Mouse (Mus musculus) kidney, postnatal 0 days (tissue): ENCODE results near the gene Cnnm2. TPM values are rescaled to one million over a fixed set of nuclear protein-coding genes. Genes with fewer than 3 reads are reported as not detected.

ENCODE experiments used
- ATAC-seq: fragments of 200-750 bp; cut with Nextera tagmentation; replicated peaks from 2 replicates; pipeline ENCODE4 v1.8.0; 2017; ENCODE audit warnings: low read depth, moderate number of reproducible peaks, moderate TSS enrichment, moderate library complexity; ENCODE audit not compliant: low FRiP score
- DNase-seq: peaks from one replicate; pipeline ENCODE4 v3.0.0-alpha.2; 2016; ENCODE audit warnings: low spot score
- H3K27ac ChIP-seq: fragments of 300-500 bp; sonication (generic); 2 replicates; pipeline ENCODE4 v1.5.1; 2014; ENCODE audit warnings: mild to moderate bottlenecking
- H3K27me3 ChIP-seq: fragments of 300-500 bp; sonication (generic); 2 replicates; pipeline ENCODE4 v1.6.1; 2014; ENCODE audit warnings: low read length, mixed read lengths; ENCODE audit not compliant: insufficient read depth
- H3K36me3 ChIP-seq: fragments of 300-500 bp; sonication (generic); 2 replicates; pipeline ENCODE4 v1.6.1; 2014; ENCODE audit warnings: low read length, mixed read lengths; ENCODE audit not compliant: insufficient read depth
- H3K4me1 ChIP-seq: fragments of 300-500 bp; sonication (generic); replicated peaks from 2 replicates; pipeline ENCODE4 v1.6.1; 2014; ENCODE audit warnings: antibody characterized with exemption, low read length, mixed read lengths; ENCODE audit not compliant: insufficient read depth
- H3K4me2 ChIP-seq: fragments of 300-500 bp; sonication (generic); 2 replicates; pipeline ENCODE4 v1.6.1; 2014; ENCODE audit warnings: mild to moderate bottlenecking, low read length, moderate library complexity, mixed read lengths
- H3K4me3 ChIP-seq: fragments of 300-500 bp; sonication (generic); replicated peaks from 2 replicates; pipeline ENCODE4 v1.5.1; 2014; ENCODE audit warnings: low read depth, low read length
- H3K9ac ChIP-seq: fragments of 300-500 bp; sonication (generic); 2 replicates; pipeline ENCODE4 v1.6.1; 2014; ENCODE audit warnings: low read depth, low read length
- H3K9me3 ChIP-seq: fragments of 300-500 bp; sonication (generic); replicated peaks from 2 replicates; pipeline ENCODE4 v1.6.1; 2016; ENCODE audit warnings: low read length, inconsistent platforms, mixed read lengths
- CTCF ChIP-seq: IDR thresholded peaks from 2 replicates; pipeline ENCODE4 v1.5.1; 2016; ENCODE audit warnings: antibody characterized with exemption, low read depth, mild to moderate bottlenecking, moderate library complexity
- WGBS: fragments of 180-500 bp; shearing (Covaris S2); extraction: QIAGEN DNeasy Blood & Tissue Kit; methylation state at CpG from one replicate; pipeline ENCODE4 v1.1.7; 2014; 5-methylcytosine and 5-hydroxymethylcytosine counted together
- polyA plus RNA-seq: library from polyadenylated mRNA; unstranded; fragments of >200 nt; fragmentation: Nextera tagmentation; extraction: Ambion mirVana; gene quantifications from 2 replicates; pipeline ENCODE4 v1.2.1, GENCODE M21; 2015

Cnnm2 gene
- polyA plus RNA-seq, 1 experiment from 2014 or later = 11.0 TPM

GRCm38 (mm10) chr19:46799903-46800583 lies 38.6 kb downstream of the Cnnm2 start:
- Histone ChIP-seq H3K4me3 (no peak overlapping the region), H3K36me3 (no peaks in the 10 kb centered on the region), H3K9ac (no peak overlapping the region), H3K9me3 (no peaks in the 10 kb centered on the region), H3K27me3 (no peaks in the 10 kb centered on the region), H3K4me1 (no peaks in the 10 kb centered on the region), H3K4me2 (no peak overlapping the region), H3K27ac (no peak overlapping the region)
- ATAC-seq (no peak), DNase-seq (no peak)
- WGBS = 90% methylated on average over 4 of the region's 4 CpGs
- TF ChIP-seq CTCF = no peak

- no peak for TF ChIP-seq CTCF
- DNase-seq (no peak), ATAC-seq (no peak)
- Histone ChIP-seq H3K4me3 (no peak overlapping the region), H3K4me1 (no peaks in the 10 kb centered on the region), H3K4me2 (no peak overlapping the region), H3K9ac (no peak overlapping the region), H3K9me3 (no peaks in the 10 kb centered on the region), H3K36me3 (no peaks in the 10 kb centered on the region), H3K27me3 (no peaks in the 10 kb centered on the region), H3K27ac (no peak overlapping the region)
- 86% methylated on average over 7 of the region's 7 CpGs for WGBS
Observed at GRCm38 (mm10) chr19:46801492-46801891, 40.1 kb downstream of the Cnnm2 start.

GRCm38 (mm10) chr19:46802306-46802705 lies 40.9 kb downstream of the Cnnm2 start:
- Histone ChIP-seq H3K4me2 (no peak overlapping the region), H3K9ac (no peak overlapping the region), H3K36me3 (no peaks in the 10 kb centered on the region), H3K4me3 (no peak overlapping the region), H3K9me3 (no peaks in the 10 kb centered on the region), H3K27me3 (no peaks in the 10 kb centered on the region), H3K27ac (no peak overlapping the region), H3K4me1 (no peaks in the 10 kb centered on the region)
- WGBS = 83% methylated on average over 9 of the region's 9 CpGs
- DNase-seq (no peak), ATAC-seq (no peak)
- no peak for TF ChIP-seq CTCF

DNA sequence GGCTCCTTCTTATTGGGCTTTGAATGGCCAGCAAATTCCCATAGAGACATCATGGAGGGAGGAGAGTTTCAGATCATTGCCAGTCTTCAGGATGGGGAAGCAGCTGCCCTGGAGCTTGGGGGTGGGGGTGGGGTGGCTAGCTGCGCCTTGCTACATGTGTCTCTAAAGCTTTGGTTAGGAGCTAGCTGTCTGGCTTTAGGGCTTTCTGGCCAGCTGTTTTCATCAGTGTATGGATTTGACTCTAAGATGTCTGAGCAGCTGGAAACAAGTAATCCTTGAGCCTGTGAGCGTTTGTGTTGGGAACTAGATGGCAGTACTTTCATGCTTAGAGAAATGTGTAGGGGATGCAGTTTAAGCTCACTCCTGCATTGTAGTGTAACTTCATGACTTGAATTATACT lies 42.3 kb downstream of the Cnnm2 start:
- no peaks in the 10 kb centered on the region for H3K9me3 ChIP-seq
- ATAC-seq (no peak), DNase-seq (no peak)
- no peak overlapping the region for H3K27ac ChIP-seq
- no peaks in the 10 kb centered on the region for H3K27me3 ChIP-seq
- H3K4me2 ChIP-seq = no peak overlapping the region
- H3K4me3 ChIP-seq = no peak overlapping the region
- H3K9ac ChIP-seq = no peak overlapping the region
- no peaks in the 10 kb centered on the region for H3K36me3 ChIP-seq
- no peaks in the 10 kb centered on the region for H3K4me1 ChIP-seq
- 81% methylated on average over 2 of the region's 2 CpGs for WGBS
- TF ChIP-seq CTCF = 0 out of 2 replicates have a peak, but pooled peaks have one; percentile 3

DNA sequence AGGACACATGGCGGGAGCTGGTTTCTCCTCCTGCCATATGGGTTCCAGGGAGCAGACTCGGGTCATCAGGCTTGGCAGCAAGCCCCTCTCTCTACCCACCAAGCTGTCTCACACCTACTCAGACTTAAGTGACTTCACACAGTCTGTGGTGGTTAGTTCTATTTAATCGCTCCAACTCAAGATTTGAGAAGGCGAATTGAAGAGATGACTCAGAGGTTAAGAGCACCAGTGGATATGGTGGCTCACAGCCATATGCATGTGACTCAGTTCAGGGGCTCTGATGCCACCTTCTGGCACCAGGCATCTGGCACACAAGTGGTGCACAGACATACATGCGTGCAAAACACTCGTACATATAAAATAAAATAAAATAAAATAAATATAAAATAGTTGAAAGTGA lies 43.4 kb downstream of the Cnnm2 start:
- peak; percentile 26; the same call in 1 of the 2 replicates for TF ChIP-seq CTCF
- Histone ChIP-seq H3K4me2 (no peak overlapping the region), H3K27me3 (no peaks in the 10 kb centered on the region), H3K36me3 (no peaks in the 10 kb centered on the region), H3K9ac (no peak overlapping the region), H3K27ac (no peak overlapping the region), H3K4me1 (no peaks in the 10 kb centered on the region), H3K9me3 (no peaks in the 10 kb centered on the region), H3K4me3 (no peak overlapping the region)
- WGBS = 93% methylated on average over 6 of the region's 6 CpGs
- DNase-seq (no peak), ATAC-seq (no peak)

DNA sequence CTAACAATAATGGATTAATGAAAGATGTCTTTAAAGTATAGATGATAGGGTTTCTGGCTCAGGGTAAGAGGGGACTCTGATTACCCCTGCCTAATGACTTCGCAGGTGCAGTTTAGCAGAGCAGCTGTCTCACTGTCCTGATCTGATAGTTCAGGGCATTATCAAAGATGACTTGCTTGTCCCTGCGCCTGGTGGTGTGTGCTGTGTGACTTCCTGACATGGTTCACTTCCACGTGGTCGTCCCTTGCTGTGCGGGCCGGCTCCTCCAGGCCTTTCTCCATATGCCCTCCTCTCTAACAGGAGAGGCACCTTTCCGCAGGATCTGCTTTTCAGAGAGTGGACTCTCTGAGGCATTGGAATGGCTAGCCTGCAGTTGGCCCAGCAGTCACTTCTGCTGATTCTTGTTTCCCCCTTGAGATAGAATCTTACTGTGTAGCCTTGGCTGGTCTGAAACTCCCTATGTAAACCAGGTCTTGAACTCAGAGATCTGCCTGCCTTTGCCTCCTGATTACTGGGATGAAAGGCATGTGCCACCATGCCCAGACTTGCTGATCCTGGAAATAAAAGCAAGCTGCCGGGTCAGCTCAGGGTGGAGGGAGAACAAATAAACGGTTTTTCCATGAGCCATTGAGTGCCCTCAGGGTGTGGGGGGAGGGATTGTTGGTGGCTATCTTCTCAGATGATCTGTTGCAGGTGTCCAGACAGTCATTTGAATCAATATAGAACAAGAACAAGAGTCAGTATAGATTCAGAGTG lies 44.7 kb downstream of the Cnnm2 start:
- no peak overlapping the region for H3K4me3 ChIP-seq
- 68% methylated on average over 9 of the region's 9 CpGs for WGBS
- no peak overlapping the region for H3K9ac ChIP-seq
- no peak overlapping the region for H3K4me2 ChIP-seq
- H3K27me3 ChIP-seq = no peaks in the 10 kb centered on the region
- H3K27ac ChIP-seq = no peak overlapping the region
- no peak for ATAC-seq
- H3K36me3 ChIP-seq = no peaks in the 10 kb centered on the region
- H3K9me3 ChIP-seq = no peaks in the 10 kb centered on the region
- no peaks in the 10 kb centered on the region for H3K4me1 ChIP-seq
- no peak for DNase-seq
- no peak for TF ChIP-seq CTCF
